Mouse (Mus musculus): ENCODE results near the gene Cd63. TPM values are rescaled to one million over a fixed set of nuclear protein-coding genes. Genes with fewer than 3 reads are reported as not detected.

The Cd63 gene
- polyA plus RNA-seq, 1 experiment from 2014 or later, result 229 TPM

DNA sequence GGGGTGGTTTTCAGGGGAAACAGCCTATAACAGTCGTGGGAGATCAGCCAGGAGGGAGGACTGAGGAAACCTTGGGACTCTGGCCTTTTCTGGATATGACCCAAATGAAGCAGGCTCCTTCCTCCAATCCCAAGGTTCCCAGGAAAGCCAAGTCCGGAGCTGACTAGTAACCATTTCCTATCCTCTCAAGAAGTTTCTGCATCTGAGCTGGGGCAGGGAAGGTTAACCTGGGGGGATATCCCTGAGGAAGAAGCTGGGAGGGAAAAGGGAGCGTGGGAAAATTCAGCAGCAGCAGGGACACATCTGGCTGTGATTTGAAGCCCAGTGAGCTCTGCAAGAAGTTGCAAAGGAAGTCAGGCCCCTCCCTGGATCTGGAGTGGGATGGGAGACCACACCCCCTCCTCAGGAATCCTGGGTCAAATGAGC, 20.0 kb downstream of the Cd63 start:
- 74% methylated on average over 3 of the region's 3 CpGs for WGBS
- Histone ChIP-seq H3K27ac (peak overlapping the region; percentile 74; the same call in 1 of the 2 replicates), H3K4me3 (no peak overlapping the region)

DNA sequence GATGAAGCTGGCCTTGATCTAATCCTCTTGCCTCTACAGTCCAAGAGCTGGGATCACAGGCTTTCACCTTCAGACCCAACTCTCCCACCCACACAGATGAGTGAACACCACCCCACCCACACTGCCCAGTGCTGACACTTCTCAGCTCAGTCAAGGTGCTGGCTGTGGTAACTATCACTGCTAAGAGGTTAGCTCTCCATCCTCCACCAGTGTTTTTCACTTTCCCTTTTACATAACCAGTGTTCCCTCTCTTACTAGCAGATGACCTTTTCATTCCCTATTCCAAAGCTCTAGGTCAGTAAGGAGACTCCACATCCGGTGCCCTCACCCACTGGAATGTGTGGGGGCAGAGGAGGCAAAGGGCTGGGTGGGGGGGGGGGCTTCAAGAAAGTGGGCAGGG, 20.5 kb downstream of the Cd63 start:
- 67% methylated on average over 1 of the region's 1 CpGs for WGBS
- ATAC-seq (ENCODE audit: low FRiP score), result no peak
- no peak overlapping the region for H3K4me3 ChIP-seq
- 0 out of 2 replicates have a peak overlapping the region, but pooled peaks have one; percentile 71 for H3K4me2 ChIP-seq
- H3K36me3 ChIP-seq, result peaks cover 27% of the 10 kb centered on the region
- no peaks in the 10 kb centered on the region for H3K9me3 ChIP-seq
- no peak overlapping the region for H3K27ac ChIP-seq
- H3K9ac ChIP-seq, result 0 out of 2 replicates have a peak overlapping the region, but pooled peaks have one; percentile 91
- H3K27me3 ChIP-seq, result no peaks in the 10 kb centered on the region
- peaks cover 61% of the 10 kb centered on the region for H3K4me1 ChIP-seq (replicated peaks)

More for the DNA sequence above, 20.0 kb downstream of the Cd63 start:
- Histone ChIP-seq H3K36me3 (peaks cover 27% of the 10 kb centered on the region), H3K4me1 (replicated peaks) (peaks cover 61% of the 10 kb centered on the region), H3K27me3 (no peaks in the 10 kb centered on the region), H3K9me3 (no peaks in the 10 kb centered on the region), H3K4me2 (no peak overlapping the region), H3K9ac (0 out of 2 replicates have a peak overlapping the region, but pooled peaks have one; percentile 91)
- no peak for ATAC-seq (ENCODE audit: low FRiP score)

DNA sequence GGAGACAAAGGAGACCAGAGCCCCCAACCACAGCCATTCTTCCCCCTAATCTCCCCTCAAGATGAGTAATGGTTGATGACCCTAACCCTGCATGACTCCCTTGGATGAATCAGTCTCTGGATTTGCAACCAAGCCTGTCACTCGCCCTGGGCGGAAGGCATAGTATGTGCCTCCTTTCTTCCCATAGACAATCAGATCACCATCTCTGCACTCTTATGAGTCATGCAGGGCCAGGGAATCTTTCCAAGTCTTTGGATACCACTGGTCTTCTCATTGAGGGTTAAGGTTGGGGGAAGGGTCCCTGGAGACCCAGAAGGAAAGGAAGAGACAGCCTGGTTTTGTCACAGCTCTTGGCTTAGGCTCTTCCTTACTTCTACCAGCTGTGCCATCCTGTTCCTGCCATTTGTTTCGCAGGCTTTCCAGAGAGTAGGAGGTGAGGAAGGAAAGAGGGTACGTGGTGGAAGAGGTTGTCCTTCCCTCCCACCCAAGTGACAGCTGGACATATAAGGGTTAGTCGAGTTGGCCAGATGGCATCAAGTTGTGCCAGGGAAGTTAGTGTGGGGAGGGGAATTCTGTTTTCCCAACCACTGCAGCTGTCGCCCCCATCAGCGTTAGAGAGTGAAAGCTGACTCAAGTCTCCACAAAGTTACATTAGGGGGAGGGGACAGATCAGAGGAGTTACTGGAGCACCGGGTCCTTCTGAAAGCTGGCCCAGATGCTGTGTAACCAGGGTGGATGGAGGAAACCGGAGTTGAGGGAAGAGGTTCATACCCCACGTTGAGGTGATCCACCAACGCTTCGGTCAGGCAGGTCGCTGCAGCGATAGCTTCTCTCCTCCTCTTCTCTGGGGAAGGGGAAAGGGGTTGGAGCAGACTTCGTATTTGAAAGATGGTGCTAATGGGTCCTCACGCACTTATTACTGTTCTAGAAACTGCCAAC, 21.4 kb downstream of the Cd63 start:
- Histone ChIP-seq H3K36me3 (peaks cover 22% of the 10 kb centered on the region), H3K9me3 (no peaks in the 10 kb centered on the region), H3K4me2 (peak overlapping the region; percentile 71), H3K4me1 (replicated peaks) (peaks cover 61% of the 10 kb centered on the region), H3K9ac (peak overlapping the region; percentile 91), H3K4me3 (peak overlapping the region; percentile 84), H3K27me3 (0 out of 2 replicates have a peak, but pooled peaks cover 6% of the 10 kb centered on the region), H3K27ac (no peak overlapping the region; the same call in none of the 2 replicates)
- ATAC-seq (ENCODE audit: low FRiP score), result peak; percentile 3; the same call in 1 of the 2 replicates
- 70% methylated on average over 16 of the region's 16 CpGs for WGBS

DNA sequence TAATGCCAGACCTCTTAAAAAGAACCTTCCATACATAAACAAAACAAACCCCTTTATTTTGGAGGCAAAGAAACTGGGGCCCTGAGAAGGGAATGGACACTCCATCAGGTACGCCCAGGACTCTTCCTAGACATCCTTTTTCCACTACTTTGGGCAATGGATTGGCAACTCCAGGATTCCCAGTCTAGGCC, 21.9 kb downstream of the Cd63 start, which contains the start of gene Rdh5:
TSS of gene Rdh5 (minus strand) at position 67 of the 191 bp plus-strand sequence.
- Histone ChIP-seq H3K9ac (peak within 1 kb of the TSS; percentile 91), H3K4me2 (peak within 1 kb of the TSS; percentile 71), H3K4me1 (replicated peaks) (peaks cover 61% of the 10 kb centered on the region), H3K27ac (peak within 1 kb of the TSS; percentile 95), H3K36me3 (peaks cover 16% of the 10 kb centered on the region), H3K9me3 (no peaks in the 10 kb centered on the region), H3K4me3 (peak within 1 kb of the TSS; percentile 84), H3K27me3 (peaks cover 11% of the 10 kb centered on the region; the same call in 1 of the 2 replicates)
- no peak for ATAC-seq (ENCODE audit: low FRiP score)
- 13% methylated on average over 1 of the region's 1 CpGs for WGBS

DNA sequence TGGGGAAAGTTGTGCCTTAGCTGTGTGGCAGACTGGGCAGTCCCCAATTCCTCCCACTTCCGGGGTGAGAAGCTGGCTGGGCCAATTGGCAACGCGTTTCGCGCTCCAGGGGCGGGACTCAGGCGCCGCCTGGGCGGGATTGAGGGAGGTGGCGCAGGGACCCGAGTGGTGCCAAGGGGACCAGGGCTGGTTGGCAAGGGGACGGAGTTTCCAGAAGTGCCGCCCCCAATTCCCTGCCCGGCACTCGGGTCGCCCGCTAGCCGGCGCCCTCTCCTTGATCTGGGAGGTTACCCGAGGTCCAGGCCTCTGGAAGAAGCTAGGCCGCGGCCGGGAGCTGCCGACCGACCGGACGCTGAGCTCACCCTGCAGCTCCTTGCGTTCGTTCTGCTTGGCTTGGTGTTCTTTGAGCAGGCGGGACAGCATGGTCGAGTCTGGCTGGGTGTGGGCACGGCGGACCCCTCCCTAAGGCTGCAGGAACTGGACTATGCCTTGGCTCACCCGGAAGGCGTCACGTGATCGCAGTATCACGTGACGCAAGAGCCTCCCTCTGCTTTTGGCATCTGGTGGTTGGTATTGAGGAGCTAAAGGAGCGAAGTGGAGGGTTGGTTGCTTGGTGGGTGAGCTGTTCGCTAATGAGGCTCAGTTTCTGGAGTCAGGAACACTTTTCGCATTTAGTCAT, 22.4 kb downstream of the Cd63 start:
- Histone ChIP-seq H3K4me3 (peak overlapping the region; percentile 84), H3K4me1 (replicated peaks) (peaks cover 57% of the 10 kb centered on the region)
- WGBS, result under 1% methylated on average over 42 of the region's 42 CpGs

DNA sequence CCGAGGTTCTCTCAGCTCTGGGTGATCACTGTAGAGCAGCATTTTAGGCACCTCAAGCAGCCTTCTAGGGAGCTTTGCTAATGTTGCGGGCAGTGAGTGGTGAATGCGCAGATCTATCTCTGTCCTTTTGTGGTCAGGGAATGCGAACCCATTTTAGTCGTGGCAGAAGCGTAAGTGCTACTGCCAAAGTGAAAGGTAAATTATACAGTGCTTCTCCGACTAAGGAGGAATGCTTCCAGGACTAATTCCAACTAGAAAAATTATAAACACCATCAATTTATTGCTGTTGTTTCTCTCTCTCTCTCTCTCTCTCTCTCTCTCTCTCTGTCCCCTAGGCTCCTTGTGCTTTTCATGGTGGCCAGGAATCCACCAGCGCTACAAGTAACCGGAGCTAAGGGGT, 23.1 kb downstream of the Cd63 start, which contains the start of gene Bloc1s1:
TSS of gene Bloc1s1 (minus strand) at position 101 of the 400 bp plus-strand sequence.
- 69% methylated on average over 9 of the region's 9 CpGs for WGBS
- peak within 1 kb of the TSS; percentile 71 for H3K4me2 ChIP-seq
- H3K27ac ChIP-seq, result peak within 1 kb of the TSS; percentile 95
- H3K27me3 ChIP-seq, result peaks cover 23% of the 10 kb centered on the region
- no peak for ATAC-seq (ENCODE audit: low FRiP score)
- H3K36me3 ChIP-seq, result peaks cover 5% of the 10 kb centered on the region
- peaks cover 56% of the 10 kb centered on the region for H3K4me1 ChIP-seq (replicated peaks)
- H3K4me3 ChIP-seq, result peak within 1 kb of the TSS; percentile 84
- H3K9me3 ChIP-seq, result no peaks in the 10 kb centered on the region
- H3K9ac ChIP-seq, result peak within 1 kb of the TSS; percentile 91

More for the DNA sequence above, 22.4 kb downstream of the Cd63 start:
- Histone ChIP-seq H3K36me3 (peaks cover 12% of the 10 kb centered on the region), H3K27ac (peak overlapping the region; percentile 95), H3K27me3 (peaks cover 15% of the 10 kb centered on the region), H3K9me3 (no peaks in the 10 kb centered on the region), H3K9ac (peak overlapping the region; percentile 91), H3K4me2 (peak overlapping the region; percentile 71)
- ATAC-seq (ENCODE audit: low FRiP score), result peak; percentile 96

DNA sequence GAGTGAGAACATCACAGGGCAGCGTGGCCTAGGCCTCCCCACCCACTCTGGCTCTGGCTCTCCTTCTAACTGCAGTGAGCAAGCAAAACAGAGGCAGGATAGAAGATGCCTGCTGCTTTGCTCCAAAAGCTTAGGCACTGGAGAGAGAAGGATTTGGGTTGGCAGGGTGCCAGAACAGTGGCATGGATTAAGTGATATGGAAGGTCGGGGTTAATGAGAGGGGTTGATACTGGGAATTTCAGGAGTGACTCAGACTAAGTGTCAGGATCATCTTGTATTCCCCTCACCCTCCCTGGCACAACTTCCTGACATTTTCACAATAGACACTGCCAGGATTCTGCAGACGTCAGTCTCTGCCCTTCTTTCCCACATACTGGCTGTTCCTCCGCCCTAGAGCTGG, 27.6 kb downstream of the Cd63 start:
- Histone ChIP-seq H3K36me3 (no peaks in the 10 kb centered on the region), H3K9me3 (no peaks in the 10 kb centered on the region), H3K4me2 (no peak overlapping the region), H3K4me1 (replicated peaks) (peaks cover 21% of the 10 kb centered on the region), H3K27me3 (peaks cover 65% of the 10 kb centered on the region), H3K9ac (no peak overlapping the region), H3K4me3 (no peak overlapping the region), H3K27ac (no peak overlapping the region)
- ATAC-seq (ENCODE audit: low FRiP score), result peak; percentile 14; the same call in 1 of the 2 replicates
- 27% methylated on average over 4 of the region's 4 CpGs for WGBS

DNA sequence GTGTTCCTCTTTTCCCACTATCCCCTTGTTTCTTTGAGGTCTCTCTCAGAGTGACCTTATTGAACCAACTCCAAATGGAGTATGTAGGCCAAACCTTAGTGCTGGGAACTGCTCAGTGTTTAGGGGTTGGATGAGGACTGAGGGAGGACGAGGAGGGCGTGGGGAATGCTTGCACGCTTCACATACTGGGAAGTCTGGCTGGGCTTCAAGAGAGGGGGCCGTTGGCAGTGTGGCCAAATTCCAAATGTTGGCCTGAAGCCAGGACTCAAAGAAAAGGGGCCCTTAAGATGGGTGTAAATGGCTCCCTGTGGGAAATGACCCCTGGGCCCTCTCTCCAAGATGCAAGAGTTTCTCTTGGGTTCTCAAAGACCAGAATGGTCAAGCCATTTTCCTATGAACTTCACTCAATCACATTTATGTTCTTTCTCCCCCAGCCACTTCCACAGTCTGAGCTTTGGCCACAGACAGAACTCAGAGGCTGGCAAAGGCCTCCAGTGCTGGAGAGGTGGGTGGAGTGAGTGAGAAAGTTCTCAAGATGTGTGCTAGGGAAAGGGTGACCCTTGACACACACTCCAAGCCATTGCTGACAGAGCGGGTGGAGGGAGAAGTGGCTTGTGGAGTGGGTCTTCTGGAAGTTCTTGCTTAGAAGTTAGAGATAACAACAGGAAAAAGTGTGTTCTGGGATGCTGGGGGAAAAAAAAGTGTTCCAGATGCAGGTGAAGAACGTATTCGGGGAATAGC, 29.0 kb downstream of the Cd63 start:
- no peak overlapping the region for H3K4me2 ChIP-seq
- 61% methylated on average over 7 of the region's 7 CpGs for WGBS
- no peak overlapping the region for H3K27ac ChIP-seq
- peaks cover 79% of the 10 kb centered on the region for H3K27me3 ChIP-seq
- H3K9me3 ChIP-seq, result no peaks in the 10 kb centered on the region
- ATAC-seq (ENCODE audit: low FRiP score), result peak; percentile 46; the same call in 1 of the 2 replicates
- H3K4me1 ChIP-seq (replicated peaks), result peaks cover 24% of the 10 kb centered on the region
- no peak overlapping the region for H3K4me3 ChIP-seq
- no peak overlapping the region for H3K9ac ChIP-seq
- H3K36me3 ChIP-seq, result no peaks in the 10 kb centered on the region

DNA sequence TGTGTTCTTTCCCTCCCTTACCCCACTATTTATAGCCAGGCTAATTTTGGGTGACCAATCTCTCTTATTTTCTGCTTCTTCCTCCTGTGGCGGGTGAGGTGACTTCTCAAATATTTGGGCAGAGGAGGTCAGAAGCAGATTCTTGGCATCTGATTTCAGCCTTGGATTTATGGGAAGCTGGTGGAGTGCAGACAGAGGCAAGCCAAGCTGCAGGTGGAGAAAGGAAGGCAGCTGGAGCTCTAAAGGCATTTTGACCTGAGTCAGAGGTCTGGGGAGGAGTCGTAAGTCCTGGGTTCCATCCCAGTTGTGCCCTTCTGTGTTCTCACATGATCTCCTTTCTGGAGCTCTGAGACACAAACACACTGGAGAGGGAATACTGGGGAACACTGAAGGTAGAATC, 30.7 kb downstream of the Cd63 start:
- ATAC-seq (ENCODE audit: low FRiP score), result no peak
- Histone ChIP-seq H3K9me3 (no peaks in the 10 kb centered on the region), H3K4me1 (replicated peaks) (peaks cover 24% of the 10 kb centered on the region), H3K4me2 (no peak overlapping the region), H3K4me3 (no peak overlapping the region), H3K27me3 (peaks cover 94% of the 10 kb centered on the region), H3K9ac (no peak overlapping the region), H3K36me3 (no peaks in the 10 kb centered on the region), H3K27ac (no peak overlapping the region)
- 98% methylated on average over 2 of the region's 2 CpGs for WGBS

DNA sequence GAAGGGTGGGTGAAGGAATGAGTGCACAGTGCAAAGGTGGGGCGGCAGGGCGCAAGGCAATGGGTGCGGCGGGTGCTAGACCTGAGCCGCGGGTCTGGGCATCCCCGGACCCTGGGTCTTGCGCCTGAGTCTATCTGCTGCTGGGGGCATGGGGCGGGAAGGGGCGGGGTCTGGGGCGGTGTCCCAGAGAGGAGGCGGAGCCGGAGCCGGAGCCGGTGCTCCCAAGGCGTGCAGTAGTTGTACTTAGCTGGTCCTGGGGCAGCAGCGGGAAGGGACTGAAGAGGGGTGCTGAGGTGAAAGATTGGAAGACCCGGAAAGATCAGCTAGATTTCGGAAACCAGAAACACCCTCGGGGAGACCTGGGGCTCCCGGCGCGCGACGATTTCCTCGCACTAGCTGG, 32.8 kb downstream of the Cd63 start, which contains the start of gene Itga7:
TSS of gene Itga7 (plus strand) at position 245 of the 400 bp plus-strand sequence.
- no peaks in the 10 kb centered on the region for H3K9me3 ChIP-seq
- H3K4me3 ChIP-seq, result peak within 1 kb of the TSS; percentile 47
- H3K9ac ChIP-seq, result peak within 1 kb of the TSS; percentile 64
- H3K4me1 ChIP-seq (replicated peaks), result peaks cover 19% of the 10 kb centered on the region
- peak; percentile 55 for ATAC-seq (ENCODE audit: low FRiP score)
- peaks cover 80% of the 10 kb centered on the region for H3K27me3 ChIP-seq
- no peaks in the 10 kb centered on the region for H3K36me3 ChIP-seq
- peak within 1 kb of the TSS; percentile 78 for H3K4me2 ChIP-seq
- 1% methylated on average over 25 of the region's 26 CpGs for WGBS
- peak within 1 kb of the TSS; percentile 9; the same call in 1 of the 2 replicates for H3K27ac ChIP-seq

DNA sequence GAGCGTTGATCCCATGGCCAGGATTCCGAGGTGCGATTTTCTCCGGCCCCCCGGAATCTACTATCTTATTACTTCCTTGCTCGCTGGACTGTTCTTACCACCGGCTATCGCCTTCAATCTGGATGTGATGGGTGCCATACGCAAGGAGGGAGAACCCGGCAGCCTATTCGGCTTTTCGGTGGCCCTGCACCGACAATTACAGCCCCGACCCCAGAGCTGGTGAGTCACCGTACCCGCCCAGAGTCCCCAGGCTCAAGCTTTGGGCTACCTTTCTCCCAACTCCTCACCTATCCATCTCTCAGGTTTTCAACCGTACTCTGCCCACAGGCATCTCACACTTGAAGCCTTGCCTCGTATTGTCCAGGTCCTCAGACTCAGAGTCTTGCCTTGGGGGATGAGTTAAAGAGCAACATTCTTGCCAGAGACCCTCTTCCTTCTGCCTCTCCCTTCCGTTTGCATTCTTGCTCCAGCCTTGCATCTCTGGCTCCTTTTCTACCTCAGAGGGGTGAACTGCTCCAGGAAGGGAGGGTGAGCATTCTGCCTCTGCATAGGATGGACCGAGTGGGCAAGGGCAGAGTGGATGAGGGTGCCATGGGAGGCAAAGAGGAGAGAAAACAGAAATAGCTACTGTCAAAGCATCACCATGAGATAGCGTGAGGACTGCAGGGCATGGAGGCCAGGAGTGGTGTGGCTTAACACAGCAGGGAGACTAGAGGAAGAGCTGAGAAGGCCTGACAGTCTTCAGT, 33.4 kb downstream of the Cd63 start:
- 3% methylated on average over 21 of the region's 21 CpGs for WGBS
- H3K9ac ChIP-seq, result peak overlapping the region; percentile 64
- peak overlapping the region; percentile 78 for H3K4me2 ChIP-seq
- H3K9me3 ChIP-seq, result no peaks in the 10 kb centered on the region
- H3K4me3 ChIP-seq, result peak overlapping the region; percentile 47
- peak overlapping the region; percentile 9; the same call in 1 of the 2 replicates for H3K27ac ChIP-seq
- H3K4me1 ChIP-seq (replicated peaks), result peaks cover 16% of the 10 kb centered on the region
- H3K27me3 ChIP-seq, result peaks cover 74% of the 10 kb centered on the region
- ATAC-seq (ENCODE audit: low FRiP score), result 0 out of 2 replicates have a peak, but pooled peaks have one; percentile 7
- no peaks in the 10 kb centered on the region for H3K36me3 ChIP-seq

Data from hindbrain, embryonic 13.5 days (tissue).